In the genomic region with DNA sequence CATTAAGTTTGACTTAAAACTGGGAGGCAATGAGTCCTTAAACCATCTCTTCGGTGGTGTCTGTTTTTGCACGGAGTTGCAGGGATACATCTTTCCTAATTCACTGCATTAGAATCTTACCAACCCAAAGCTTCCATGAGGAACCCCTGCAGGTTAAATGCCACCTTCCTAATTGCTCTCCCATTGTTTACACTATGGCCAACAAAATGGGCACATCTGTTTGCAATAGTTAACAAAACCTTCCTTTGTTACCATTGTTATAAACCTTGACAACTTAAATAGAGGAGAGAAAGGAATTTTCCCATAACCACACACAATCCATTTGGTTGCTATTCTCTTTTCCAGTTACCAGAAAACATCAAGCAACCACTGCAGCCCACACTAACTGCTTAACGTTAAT, we compare ENCODE assay signal across 22 mouse cellular contexts. TPM values are rescaled to one million over a fixed set of nuclear protein-coding genes. Genes with fewer than 3 reads are reported as not detected.
DNase-seq lines count a peak whose midpoint lies in the region.
"Had no signal": no experiment of that assay in that cellular context is flagged by ENCODE, and none has a peak within 500 bp of the region (broad histone marks: within the 10 kb centered on the region; RNA-seq: fewer than 3 reads in every experiment).

No protein-coding gene starts in this region.

- peak; percentile 32 for DNase-seq in ES-CJ7 (ENCODE audit: low read depth, low spot score)
- peak; percentile 25 for DNase-seq in R1 (ENCODE audit: low read depth, low spot score)
- peak; percentile 42 for DNase-seq in ZHBTc4 (ENCODE audit: low read depth, low spot score)
- DNase-seq in liver, result no peak
- DNase-seq in yolk sac, embryonic 10.5 days (ENCODE audit: low spot score), result no peak
- DNase-seq in adrenal gland, postnatal 10 days, result no peak
- DNase-seq: adrenal gland, adult 2 months; adrenal gland, adult 8-10 months; adrenal gland, postnatal 14 days; adrenal gland, postnatal 25 days; adrenal gland, postnatal 36 days; B cell, adult 2 months; cerebellum, adult 11 months; cerebellum, adult 11-12 months; cerebellum, adult 18-20 months; cerebellum, adult 2 months; cerebellum, adult 8-10 months; cerebellum, adult 9-10 months; cerebellum, adult 9-11 months had no signal

RNA-seq across cellular contexts. Expression of a gene that starts 5.9 kb away (rescaled TPM):
- total RNA-seq in adrenal gland, postnatal 10 days (2021), result 1 to 10 TPM in 1 of 2 experiments, under 1 TPM in 1; 0.69 to 2.5 TPM
- total RNA-seq: adrenal gland, adult 18-20 months; adrenal gland, adult 2 months; adrenal gland, postnatal 25 days; G1E; MEL had no signal

Comparison
In these comparisons a context has a peak if more than half of its experiments do, and no peak if none do; other contexts are left out.
1. DNase-seq: peak in ES-CJ7 (single experiment), R1 (single experiment) and ZHBTc4 (single experiment); none in liver (single experiment), yolk sac, embryonic 10.5 days (single experiment) and adrenal gland, postnatal 10 days (single experiment).